Mouse (Mus musculus) neutrophil, adult 5-6 weeks (primary cell): ENCODE measurements around the gene Polr3h. TPM values are rescaled to one million over a fixed set of nuclear protein-coding genes. Genes with fewer than 3 reads are reported as not detected.

Experiments used
- ATAC-seq: fragments of 151-379, 151-347 bp; 2 replicates; pipeline ENCODE4 v1.8.0; 2017; ENCODE audit warnings: mild to moderate bottlenecking, moderate TSS enrichment; ENCODE audit not compliant: insufficient number of reproducible peaks, poor library complexity, low FRiP score, severe bottlenecking; ENCODE audit errors: extremely low read depth
- total RNA-seq: library from RNA; stranded (forward); fragments of 200-1000 nt; gene quantifications from 2 replicates; pipeline ENCODE4 v1.2.3, GENCODE M21; 2017

Gene Polr3h
- total RNA-seq, 1 experiment from 2014 or later = 12.2 TPM

DNA sequence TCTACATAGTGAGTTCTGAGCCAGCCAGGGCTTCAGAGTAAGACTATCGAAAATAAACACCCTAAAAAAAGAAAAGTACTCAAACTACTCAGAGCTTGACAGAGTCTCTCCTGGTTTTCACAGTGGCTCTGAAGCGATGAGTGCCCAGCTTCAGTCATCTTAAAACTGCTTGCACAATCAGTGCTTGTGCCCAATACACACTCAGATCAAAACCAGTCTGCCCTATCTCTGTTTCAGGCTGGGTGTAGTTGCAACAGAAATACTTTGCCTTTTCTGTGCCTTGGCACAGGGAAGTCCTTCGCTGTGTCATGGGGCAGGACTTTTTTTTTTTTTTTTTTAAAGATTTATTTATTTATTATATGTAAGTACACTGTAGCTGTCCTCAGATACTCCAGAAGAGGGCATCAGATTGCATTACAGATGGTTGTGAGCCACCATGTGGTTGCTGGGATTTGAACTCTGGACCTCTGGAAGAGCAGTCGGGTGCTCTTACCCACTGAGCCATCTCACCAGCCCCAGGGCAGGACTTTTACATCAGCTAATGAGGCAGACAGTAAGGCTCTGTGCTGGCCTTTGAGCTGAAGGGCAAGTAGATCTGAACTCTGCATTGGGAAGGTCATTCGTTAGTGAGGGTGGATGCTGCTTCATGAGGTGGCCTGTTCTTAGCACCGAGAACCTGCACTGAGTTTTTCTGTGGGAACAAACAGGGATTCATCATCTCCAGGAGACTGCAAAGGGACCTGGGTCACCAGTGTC lies 39.1 kb downstream of the Polr3h start:
- no peak for ATAC-seq

DNA sequence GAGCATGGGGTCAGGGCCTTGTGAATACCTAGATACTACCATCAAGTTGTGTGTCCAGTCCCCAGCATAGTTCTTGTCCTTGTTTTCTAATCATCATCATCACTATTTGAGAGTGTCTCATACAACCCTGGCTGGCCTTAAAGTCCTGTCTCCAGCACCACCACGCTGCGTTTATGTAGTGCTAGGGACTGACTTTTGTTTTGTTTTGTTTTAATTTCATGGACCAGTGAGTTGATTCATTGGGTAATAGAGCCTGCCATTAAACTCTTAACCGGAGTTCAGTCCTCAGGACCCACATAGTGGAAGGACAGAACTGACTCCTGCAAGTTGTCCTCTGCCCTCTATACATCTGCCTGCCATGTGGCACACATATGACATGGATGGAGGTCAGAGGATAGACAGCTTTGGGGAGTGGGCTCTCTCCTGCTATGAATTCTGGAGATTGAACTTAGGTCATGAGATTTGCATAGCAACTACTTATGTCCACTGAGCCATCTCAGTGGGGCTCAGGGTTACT lies 40.6 kb downstream of the Polr3h start:
- no peak for ATAC-seq

DNA sequence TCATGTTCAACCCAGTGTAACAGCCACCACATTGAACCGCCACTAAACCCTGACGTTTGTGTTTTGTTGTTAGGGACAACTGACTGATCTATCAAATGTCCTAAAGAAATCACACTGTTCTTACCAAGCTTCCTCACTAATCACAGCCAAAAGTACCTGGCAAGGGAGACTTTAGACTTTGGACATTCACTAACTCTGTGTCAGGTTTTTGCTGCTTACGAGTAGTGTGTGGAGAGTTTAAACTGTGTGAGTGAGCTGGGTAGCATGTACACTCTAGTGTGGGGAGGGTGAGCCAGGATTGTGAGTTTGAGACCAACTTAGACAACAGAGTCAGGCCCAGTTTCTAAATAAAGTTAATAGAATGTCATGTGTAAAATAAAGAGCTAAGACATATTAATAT lies 43.7 kb downstream of the Polr3h start:
- no peak for ATAC-seq

DNA sequence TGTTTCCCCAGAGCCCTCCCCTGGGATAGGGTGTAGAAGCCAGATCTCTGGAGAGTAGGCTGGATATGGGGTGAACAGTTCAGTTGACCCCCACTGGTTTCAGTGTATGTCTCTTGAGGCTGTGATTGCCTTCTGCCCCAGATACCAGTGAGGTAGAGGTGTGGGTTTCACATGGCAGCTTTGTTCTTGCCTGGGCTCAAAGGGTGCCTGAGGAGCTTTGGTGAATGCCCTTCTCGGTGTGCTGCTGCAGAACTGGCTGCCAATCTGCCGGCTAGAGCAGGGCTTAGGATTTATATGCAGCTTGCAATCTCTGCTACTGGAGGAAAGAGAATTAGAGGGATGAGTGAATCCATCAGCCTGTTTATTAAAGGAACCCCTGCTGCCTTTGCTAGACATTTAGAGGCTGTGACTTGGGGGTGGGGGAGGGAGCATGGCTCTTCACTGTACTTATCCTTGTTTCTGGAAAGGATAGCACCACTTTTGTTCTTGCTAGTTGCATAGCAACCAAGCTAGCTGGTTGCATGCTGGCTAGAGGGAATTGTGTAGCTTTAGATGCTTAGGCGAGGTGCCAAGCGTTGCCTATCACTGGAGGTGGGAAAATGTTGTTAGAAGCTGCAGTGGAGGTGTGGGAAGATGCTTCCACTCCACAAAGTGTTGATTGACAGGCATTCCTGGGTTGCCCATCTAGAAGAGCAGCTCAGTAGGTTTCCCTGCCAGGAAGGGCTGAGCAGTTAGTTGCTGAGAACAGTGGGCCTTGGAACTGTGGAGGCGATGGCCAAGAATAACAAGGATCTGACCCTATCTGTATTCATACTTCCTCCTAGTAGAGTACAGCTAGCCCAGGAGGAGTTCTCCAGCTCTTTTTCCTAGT lies 46.3 kb downstream of the Polr3h start:
- ATAC-seq = no peak

DNA sequence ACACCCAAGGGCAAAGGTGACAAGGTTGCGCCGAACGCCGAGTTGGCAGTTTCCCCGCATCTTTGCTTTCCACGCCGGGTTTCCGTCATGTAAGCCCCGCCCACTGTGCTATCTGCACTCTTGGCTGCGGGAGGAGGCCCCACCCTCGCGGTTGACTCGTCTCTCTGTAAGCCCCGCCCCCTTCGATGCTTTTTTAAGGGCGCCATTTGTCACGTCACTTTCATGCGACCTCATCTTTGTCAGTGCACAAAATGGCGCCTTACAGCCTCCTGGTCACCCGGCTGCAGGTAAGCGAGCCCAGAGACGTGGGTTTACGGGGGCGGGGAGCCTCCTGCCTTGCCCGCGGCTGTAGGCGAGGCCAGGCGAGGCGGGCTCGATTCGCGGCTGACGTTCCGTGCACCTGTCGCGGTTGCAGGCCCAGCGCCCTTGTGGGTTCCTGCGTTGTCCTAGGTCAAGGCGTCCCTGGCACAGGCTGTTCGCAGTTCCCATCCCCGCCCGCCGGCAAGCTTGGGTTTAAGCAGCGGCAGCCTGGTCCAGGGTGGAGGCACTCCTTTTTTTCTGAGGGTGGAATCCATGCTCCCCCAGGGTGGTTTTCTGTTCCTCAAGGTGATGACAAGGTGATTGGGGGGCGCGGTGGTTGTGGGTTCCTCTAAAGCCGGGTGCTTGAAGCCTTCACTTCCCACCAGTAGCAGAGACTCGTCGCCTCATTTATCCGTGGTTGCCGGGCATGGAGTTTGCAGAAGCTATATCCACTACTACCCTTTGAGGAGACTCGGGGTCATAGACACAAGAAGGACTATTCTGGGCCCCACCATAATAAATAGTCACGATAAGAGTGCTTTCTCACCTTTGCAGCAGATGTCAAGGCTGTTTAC lies 53.5 kb downstream of the Polr3h start, which contains the start of gene Aco2:
Gene Aco2 (plus strand): TSS at position 48 of the 875 bp plus-strand sequence.
- peak; percentile 91 for ATAC-seq

DNA sequence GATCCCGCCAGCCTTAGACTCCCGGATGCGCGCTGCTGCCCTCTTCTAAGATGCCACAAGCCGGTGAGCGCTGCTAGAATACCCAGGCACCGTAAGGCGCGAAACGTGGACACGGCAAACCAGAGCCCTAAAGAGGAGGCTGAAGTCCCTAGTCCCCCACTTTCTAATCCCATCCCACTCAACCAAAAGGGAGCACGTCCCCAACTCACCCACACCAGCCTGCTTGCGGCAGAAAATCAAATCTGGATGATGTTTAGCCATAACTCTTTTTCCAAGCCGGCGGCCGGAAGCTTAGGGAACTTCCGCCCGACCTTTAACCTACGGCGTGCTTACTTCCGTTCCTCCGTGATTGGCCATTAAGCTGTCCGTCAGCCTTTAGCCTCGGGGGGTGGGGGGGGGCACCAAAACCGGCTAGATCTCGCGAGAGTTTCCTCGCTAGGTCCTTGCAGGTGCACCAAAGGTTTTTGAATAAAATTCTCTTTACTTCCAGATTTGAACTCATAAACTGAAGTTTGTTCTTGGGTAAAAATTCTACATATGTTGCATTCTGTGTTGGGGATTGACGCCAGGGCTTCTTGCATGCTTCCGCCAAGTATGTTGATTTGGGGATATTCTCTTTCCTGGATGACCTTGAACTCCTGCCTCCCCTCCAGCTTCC lies 54.3 kb downstream of the Polr3h start, which contains the start of gene Phf5a:
Gene Phf5a (minus strand): TSS at position 308 of the 658 bp plus-strand sequence.
- ATAC-seq = peak; percentile 80

DNA sequence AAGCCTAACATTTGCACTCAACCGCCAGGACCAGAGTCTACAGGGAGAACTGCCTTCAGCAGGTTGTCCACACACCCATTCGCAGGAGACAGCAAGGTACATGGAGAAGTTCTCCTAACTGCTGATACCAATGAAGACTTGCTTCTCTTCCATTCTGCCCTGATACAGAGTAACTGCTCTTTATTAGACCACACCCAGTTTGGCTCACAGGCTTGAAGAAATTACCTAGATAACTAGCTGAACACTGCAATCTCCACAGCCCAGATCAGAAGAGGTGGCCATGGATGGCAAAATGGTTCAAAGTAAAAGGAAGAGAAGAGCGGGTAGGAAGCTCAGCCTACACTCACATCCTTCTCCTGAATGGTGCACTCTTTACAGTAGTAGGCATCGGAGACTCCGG lies 56.1 kb downstream of the Polr3h start:
- no peak for ATAC-seq

DNA sequence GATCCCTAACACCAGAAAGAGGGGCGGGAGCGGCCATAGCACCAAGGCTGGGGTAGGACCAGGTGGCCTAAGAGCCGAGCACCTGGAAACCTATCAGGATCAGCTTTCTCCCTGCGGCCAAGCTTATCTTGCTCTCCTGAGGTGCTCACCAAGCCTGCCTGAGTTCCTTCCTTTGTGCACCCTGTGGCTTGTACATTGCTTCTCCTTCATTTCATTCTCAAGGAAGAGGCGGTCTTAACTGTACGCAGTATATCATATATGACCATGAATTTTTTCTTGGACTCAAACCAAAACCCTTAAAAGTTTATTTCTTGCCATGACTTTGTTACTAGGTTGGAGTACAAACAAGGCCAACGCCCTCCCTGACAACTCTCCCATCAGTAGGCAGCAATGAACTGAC lies 61.8 kb downstream of the Polr3h start:
- no peak for ATAC-seq

DNA sequence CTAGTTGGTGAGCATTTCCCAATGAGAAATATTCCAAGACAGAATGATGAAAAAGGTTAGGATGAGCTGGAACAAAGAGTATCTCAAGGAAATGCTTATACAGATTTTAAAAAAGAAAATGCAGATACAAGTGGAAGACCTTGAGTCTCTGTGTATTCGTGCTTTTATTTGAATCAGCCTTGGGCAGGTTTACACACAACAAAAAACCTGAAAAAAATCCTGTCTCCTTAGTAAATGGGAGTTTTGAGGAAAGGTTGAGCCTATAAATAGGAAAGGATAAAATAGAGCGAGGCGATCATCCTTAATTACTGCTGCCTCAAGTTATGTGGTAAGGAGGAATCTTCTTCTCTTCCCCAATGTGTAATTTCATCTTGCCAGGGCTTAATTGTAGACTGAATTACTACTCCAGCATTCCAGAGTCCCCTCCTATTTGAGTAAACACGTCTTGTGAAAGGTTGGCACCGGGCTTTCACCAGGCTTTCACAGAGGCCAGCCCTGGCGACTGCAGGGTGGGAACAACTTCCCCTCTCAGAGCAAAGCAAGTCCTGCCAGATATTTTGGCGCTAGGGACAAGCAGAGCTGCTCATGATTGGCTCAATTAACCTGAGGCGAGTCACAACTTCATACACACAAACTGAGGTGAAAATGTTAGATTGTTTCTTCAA lies 65.4 kb downstream of the Polr3h start:
- no peak for ATAC-seq

DNA sequence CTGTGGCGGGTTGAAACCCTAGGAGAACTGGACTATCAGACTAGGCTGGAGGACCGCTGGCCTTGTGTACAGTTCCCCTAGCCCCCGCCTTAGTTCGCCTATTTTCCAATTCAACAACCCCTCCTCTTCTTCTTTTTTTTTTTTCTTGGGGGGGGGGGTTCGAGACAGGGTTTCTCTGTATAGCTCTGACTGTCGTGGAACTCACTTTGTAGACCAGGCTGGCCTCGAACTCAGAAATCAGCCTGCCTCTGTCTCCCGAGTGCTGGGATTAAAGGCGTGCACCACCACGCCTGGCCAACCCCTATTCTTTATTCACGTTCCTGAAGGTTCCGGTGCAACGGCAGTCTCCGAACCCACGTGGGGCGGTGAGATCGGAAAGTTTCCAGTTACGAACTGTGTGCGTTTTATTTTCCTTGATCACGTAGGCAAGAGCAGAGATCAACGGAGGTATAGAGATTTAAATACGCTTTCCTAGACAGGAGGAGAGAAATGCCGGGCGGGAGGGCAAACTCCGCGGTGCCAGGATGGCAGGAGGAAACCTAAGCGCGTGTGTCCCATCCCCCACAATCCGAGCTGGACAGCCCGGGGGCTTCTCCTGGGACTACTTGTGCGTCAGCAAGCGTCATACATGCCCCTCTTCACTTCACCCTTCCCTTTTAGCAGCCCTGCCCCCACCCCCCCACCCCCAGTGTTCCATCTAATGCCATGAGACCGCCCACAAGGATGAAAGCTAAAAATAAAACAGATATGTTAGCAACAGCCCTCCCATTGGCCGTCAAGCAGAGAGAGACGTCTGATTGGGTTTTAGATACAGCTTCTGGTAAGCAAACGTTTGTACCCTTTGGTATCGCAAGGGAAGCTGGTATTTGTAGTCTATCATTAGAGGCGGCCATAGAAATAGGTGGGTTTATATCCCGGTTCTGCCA lies 66.4 kb downstream of the Polr3h start:
- ATAC-seq = peak; percentile 69

DNA sequence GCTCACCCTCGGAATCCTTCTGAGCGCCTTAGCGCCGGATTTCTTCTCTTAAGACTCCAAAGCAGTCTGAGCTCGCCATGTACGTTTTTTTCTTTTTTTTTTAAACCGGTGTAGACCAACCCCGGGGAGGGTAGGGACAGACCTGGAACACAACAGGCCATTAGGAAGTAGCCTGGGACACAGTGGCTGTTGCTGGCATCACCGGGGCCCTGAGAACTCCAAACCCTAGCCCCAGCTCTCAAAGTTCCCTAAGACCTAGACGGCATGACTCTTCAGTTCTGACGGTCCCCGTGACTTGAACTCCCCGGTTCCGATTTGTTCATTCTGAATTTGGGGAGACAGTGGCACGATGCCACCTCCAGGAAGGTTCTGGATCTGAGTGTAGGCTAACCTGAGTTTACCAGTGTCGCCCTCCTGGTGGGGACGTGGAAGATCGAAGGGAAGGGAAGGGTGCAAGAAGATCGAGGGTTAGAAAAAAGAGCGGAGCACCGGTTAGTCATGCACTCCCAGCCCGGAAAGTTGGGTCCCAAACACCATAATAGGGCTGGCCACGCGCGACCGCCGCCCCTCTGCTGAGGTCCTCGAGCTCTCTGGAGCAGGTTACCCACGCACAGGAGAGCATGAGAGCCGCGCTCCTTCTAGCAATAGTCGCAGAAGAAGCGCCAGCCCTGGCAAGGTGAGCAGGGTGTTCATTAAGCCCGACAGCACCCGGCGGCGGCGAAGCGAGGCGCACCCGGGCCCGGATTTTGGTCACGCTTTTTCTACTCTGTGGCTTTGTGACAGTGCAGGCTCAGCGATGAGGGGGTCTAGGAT lies 67.3 kb downstream of the Polr3h start, which contains the start of gene Tob2:
Gene Tob2 (minus strand): TSS at position 280 of the 813 bp plus-strand sequence.
- no peak for ATAC-seq

DNA sequence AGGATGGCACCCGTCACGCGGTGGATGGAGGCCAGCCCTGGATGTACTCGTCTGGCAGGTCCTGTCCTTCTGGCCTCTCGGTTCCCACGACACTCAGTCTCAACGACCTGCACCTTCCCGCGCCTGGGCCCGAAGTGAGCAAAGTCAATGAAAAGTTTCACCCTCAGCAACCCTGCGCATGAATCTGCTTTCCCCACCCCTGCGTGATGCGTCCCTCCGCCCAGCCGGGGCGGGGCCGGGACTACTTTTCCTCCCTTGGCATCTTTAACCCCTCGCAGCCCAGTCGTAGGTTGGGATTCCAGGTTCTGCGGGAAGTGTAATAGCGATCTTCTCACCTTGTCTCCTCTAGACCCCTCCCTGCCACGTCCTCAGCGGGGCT lies 67.9 kb downstream of the Polr3h start:
- ATAC-seq = peak; percentile 43

DNA sequence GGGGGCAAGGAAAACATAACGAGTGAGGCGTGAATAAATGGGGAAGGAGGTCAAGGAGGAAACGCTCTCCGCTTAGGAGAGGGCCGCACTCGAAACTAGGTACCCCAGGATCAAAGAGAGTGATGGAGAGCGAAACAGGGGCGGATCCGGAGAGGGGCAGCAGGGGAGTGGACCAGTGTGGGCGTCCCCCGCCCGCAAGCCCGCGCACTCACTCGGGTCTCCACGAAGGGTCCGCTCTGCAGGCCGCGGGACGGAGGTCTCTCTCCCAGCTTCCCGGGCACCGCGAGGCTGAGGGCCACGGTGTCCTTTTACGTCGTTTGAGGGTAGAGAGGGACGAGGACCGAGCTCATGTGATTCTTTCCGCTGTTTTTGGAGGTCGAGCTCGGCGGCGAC lies 68.3 kb downstream of the Polr3h start:
- ATAC-seq = no peak

DNA sequence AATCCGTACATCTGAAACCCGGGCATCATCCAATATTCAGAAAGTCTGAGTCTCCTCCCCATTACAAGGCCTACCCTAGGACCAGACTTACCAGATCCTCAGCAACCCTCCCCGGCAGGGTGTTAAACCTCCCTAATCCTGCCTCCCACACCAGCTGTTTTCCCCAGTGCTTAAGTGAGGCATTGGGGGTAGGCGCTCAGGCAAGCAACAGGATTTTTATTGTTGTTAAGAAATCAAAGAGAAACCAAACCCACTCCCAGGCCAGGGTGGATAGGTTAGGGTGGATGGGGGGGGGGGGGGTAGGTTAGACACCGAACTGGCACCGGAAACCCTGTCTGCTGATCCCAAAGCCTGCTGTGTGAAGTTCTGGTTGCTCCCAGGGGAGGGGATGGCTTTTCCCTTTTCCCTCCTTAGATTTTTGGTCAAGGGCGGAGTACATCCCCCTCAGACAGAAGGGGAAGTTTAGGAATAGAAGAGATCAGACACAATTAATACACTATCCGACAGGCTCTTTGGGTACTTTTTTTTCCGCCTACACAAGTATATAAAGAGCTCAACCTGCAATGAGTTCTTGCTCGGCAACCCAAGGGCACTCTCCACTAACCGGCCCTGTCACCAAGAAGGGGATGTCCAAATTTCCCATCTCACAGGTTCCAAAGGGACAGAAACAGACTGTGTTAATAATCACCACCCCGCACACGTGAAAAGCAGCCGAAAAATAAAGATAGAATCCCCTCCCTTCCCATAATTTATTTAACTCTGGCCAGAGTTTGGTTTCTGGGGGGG lies 68.9 kb downstream of the Polr3h start:
- ATAC-seq = no peak

DNA sequence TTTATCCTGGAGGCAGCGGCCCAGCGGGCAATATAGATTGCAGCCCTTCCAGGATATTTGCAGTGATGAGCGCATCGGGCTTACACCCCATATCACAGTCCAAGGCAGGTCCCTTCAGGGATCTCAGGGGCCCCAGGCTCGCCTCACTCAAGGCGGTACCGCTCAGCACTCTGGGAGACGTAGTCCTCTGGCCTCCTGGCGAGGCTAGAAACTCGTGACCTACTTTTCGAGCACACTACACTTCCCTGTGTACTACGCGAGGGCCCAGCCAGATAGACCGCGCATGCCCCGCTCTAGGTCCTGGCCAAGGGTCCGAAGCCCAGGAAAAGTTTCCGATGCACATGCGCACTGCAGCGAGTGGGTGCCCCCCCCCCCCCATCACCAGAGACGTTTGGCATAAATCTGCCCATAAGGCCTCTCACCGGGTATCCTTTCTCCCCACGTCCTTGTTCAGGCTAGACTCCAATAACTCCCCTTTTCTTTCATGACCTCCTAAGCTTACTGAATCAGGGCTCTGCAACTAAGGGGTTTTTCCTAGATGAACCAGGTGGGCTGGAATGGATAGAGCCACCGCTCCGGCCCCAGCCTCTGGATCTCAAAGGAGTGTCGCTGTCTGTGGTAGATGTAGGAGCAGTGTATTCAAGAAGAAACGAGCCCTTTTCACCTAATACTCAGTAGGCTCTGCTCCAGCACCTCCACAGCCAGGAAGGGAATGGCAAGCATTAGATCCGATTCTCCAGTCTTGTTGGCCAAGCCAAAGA lies 69.8 kb downstream of the Polr3h start:
- peak; percentile 63 for ATAC-seq
